Mouse (Mus musculus): ENCODE data around the gene Slc25a40. TPM values are rescaled to one million over a fixed set of nuclear protein-coding genes. Genes with fewer than 3 reads are reported as not detected.

The Slc25a40 gene
- polyA plus RNA-seq, 1 experiment from 2014 or later = 10.6 TPM

- H3K36me3 ChIP-seq (ENCODE audit: control insufficient read depth, insufficient read depth, low read length) = peaks cover 8% of the 10 kb centered on the region; the same call in 1 of the 2 replicates
- H3K9me3 ChIP-seq (ENCODE audit: control insufficient read depth, low read length) = no peaks in the 10 kb centered on the region
- no peak overlapping the region for H3K4me3 ChIP-seq (replicated peaks; ENCODE audit: low read depth, low read length)
- ATAC-seq (ENCODE audit: low FRiP score, low TSS enrichment) = peak; percentile 59
- no peak for DNase-seq
- no peak overlapping the region for H3K4me2 ChIP-seq (ENCODE audit: low read length)
- whole genome bisulfite sequencing = 53% methylated on average over 4 of the region's 4 CpGs
- no peaks in the 10 kb centered on the region for H3K4me1 ChIP-seq (ENCODE audit: control insufficient read depth, insufficient read depth, low read length)
- H3K27me3 ChIP-seq (ENCODE audit: control insufficient read depth, insufficient read depth, low read length) = no peaks in the 10 kb centered on the region
- no peak overlapping the region for H3K27ac ChIP-seq (replicated peaks; ENCODE audit: low read depth, low read length)
- H3K9ac ChIP-seq (replicated peaks; ENCODE audit: low read length) = no peak overlapping the region
Observed at GRCm38 (mm10) chr5:8487989-8488700, 65.5 kb downstream of the Slc25a40 start.

- peaks cover 8% of the 10 kb centered on the region; the same call in 1 of the 2 replicates for H3K36me3 ChIP-seq (ENCODE audit: control insufficient read depth, insufficient read depth, low read length)
- no peak overlapping the region for H3K4me3 ChIP-seq (replicated peaks; ENCODE audit: low read depth, low read length)
- no peak overlapping the region for H3K27ac ChIP-seq (replicated peaks; ENCODE audit: low read depth, low read length)
- H3K27me3 ChIP-seq (ENCODE audit: control insufficient read depth, insufficient read depth, low read length) = no peaks in the 10 kb centered on the region
- 19% methylated on average over 2 of the region's 2 CpGs for WGBS
- DNase-seq (peak; percentile 26), ATAC-seq (ENCODE audit: low FRiP score, low TSS enrichment) (peak; percentile 44; the same call in 1 of the 2 replicates)
- no peak overlapping the region for H3K4me2 ChIP-seq (ENCODE audit: low read length)
- no peaks in the 10 kb centered on the region for H3K9me3 ChIP-seq (ENCODE audit: control insufficient read depth, low read length)
- H3K4me1 ChIP-seq (ENCODE audit: control insufficient read depth, insufficient read depth, low read length) = no peaks in the 10 kb centered on the region
- H3K9ac ChIP-seq (replicated peaks; ENCODE audit: low read length) = no peak overlapping the region
Observed at GRCm38 (mm10) chr5:8488701-8489297, 66.1 kb downstream of the Slc25a40 start.

- ATAC-seq (ENCODE audit: low FRiP score, low TSS enrichment) = peak; percentile 78; the same call in 1 of the 2 replicates
- no peaks in the 10 kb centered on the region for H3K9me3 ChIP-seq (ENCODE audit: control insufficient read depth, low read length)
- no peaks in the 10 kb centered on the region for H3K27me3 ChIP-seq (ENCODE audit: control insufficient read depth, insufficient read depth, low read length)
- peak; percentile 78 for DNase-seq
- WGBS = 43% methylated on average over 6 of the region's 6 CpGs
- H3K36me3 ChIP-seq (ENCODE audit: control insufficient read depth, insufficient read depth, low read length) = peaks cover 8% of the 10 kb centered on the region; the same call in 1 of the 2 replicates
- H3K9ac ChIP-seq (replicated peaks; ENCODE audit: low read length) = no peak overlapping the region
- no peak overlapping the region for H3K27ac ChIP-seq (replicated peaks; ENCODE audit: low read depth, low read length)
- no peak overlapping the region for H3K4me2 ChIP-seq (ENCODE audit: low read length)
- H3K4me1 ChIP-seq (ENCODE audit: control insufficient read depth, insufficient read depth, low read length) = no peaks in the 10 kb centered on the region
- no peak overlapping the region for H3K4me3 ChIP-seq (replicated peaks; ENCODE audit: low read depth, low read length)
Observed at GRCm38 (mm10) chr5:8489471-8490110, 66.9 kb downstream of the Slc25a40 start.

- peaks cover 8% of the 10 kb centered on the region; the same call in 1 of the 2 replicates for H3K36me3 ChIP-seq (ENCODE audit: control insufficient read depth, insufficient read depth, low read length)
- ATAC-seq (ENCODE audit: low FRiP score, low TSS enrichment) (no peak), DNase-seq (no peak)
- H3K27ac ChIP-seq (replicated peaks; ENCODE audit: low read depth, low read length) = no peak overlapping the region
- no peak overlapping the region for H3K4me2 ChIP-seq (ENCODE audit: low read length)
- no peak overlapping the region for H3K4me3 ChIP-seq (replicated peaks; ENCODE audit: low read depth, low read length)
- no peaks in the 10 kb centered on the region for H3K4me1 ChIP-seq (ENCODE audit: control insufficient read depth, insufficient read depth, low read length)
- H3K27me3 ChIP-seq (ENCODE audit: control insufficient read depth, insufficient read depth, low read length) = no peaks in the 10 kb centered on the region
- no peaks in the 10 kb centered on the region for H3K9me3 ChIP-seq (ENCODE audit: control insufficient read depth, low read length)
- 79% methylated on average over 4 of the region's 4 CpGs for WGBS
- H3K9ac ChIP-seq (replicated peaks; ENCODE audit: low read length) = no peak overlapping the region
Observed at GRCm38 (mm10) chr5:8491778-8492177, 69.1 kb downstream of the Slc25a40 start.

Other genes starting within 250 kb of the Slc25a40 start
- 41.8 and 48.9 TPM in 2 replicates for gene Adam22, start 54.7 kb upstream of the Slc25a40 start, polyA plus RNA-seq (2014; fragmentation: Nextera tagmentation; extraction: Ambion mirVana)
- gene Dbf4, start 134 bp upstream of the Slc25a40 start, polyA plus RNA-seq (2014; fragmentation: Nextera tagmentation; extraction: Ambion mirVana) = 13.4 and 20.8 TPM in 2 replicates
- 49.2 and 59.9 TPM in 2 replicates for gene Rundc3b, start 200.1 kb downstream of the Slc25a40 start, polyA plus RNA-seq (2014; fragmentation: Nextera tagmentation; extraction: Ambion mirVana)
- 1.3 and 2.1 TPM in 2 replicates for gene Abcb1a, start 237.2 kb downstream of the Slc25a40 start, polyA plus RNA-seq (2014; fragmentation: Nextera tagmentation; extraction: Ambion mirVana)